Mouse (Mus musculus) neural tube, embryonic 11.5 days (tissue): ENCODE measurements around the gene Megf6. TPM values are rescaled to one million over a fixed set of nuclear protein-coding genes. Genes with fewer than 3 reads are reported as not detected.

Experiments
- ATAC-seq: fragments of 200-750 bp; cut with Nextera tagmentation; 2 replicates; pipeline ENCODE4 v1.8.0; 2017; ENCODE audit warnings: moderate number of reproducible peaks, mild to moderate bottlenecking, moderate TSS enrichment, moderate library complexity; ENCODE audit not compliant: insufficient read depth, low FRiP score, low TSS enrichment
- DNase-seq: peaks from one replicate; pipeline ENCODE4 v3.0.0-alpha.2; 2015; ENCODE audit warnings: low spot score
- H3K27ac ChIP-seq: fragments of 300-500 bp; sonication (generic); 2 replicates; pipeline ENCODE4 v1.5.1; 2014; ENCODE audit warnings: low read depth, mild to moderate bottlenecking, low read length
- H3K27me3 ChIP-seq: fragments of 300-500 bp; sonication (generic); 2 replicates; pipeline ENCODE4 v1.6.1; 2014; ENCODE audit warnings: mild to moderate bottlenecking, low read length, mixed read lengths; ENCODE audit not compliant: control insufficient read depth, insufficient read depth
- H3K36me3 ChIP-seq: fragments of 300-500 bp; sonication (generic); 2 replicates; pipeline ENCODE4 v1.6.1; 2014; ENCODE audit warnings: mild to moderate bottlenecking, low read length, moderate library complexity, mixed read lengths; ENCODE audit not compliant: control insufficient read depth, insufficient read depth
- H3K4me1 ChIP-seq: fragments of 300-500 bp; sonication (generic); 2 replicates; pipeline ENCODE4 v1.6.1; 2014; ENCODE audit warnings: low read length, mixed read lengths; ENCODE audit not compliant: control insufficient read depth, insufficient read depth
- H3K4me2 ChIP-seq: fragments of 300-500 bp; sonication (generic); 2 replicates; pipeline ENCODE4 v1.6.1; 2014; ENCODE audit warnings: low read depth, mild to moderate bottlenecking, moderate library complexity
- H3K4me3 ChIP-seq: fragments of 300-500 bp; sonication (generic); 2 replicates; pipeline ENCODE4 v1.5.1; 2014; ENCODE audit warnings: low read depth, low read length
- H3K9ac ChIP-seq: fragments of 300-500 bp; sonication (generic); 2 replicates; pipeline ENCODE4 v1.6.1; 2014; ENCODE audit warnings: mild to moderate bottlenecking, low read length
- H3K9me3 ChIP-seq: fragments of 300-500 bp; sonication (generic); 2 replicates; pipeline ENCODE4 v1.6.1; 2016; ENCODE audit warnings: low read length; ENCODE audit not compliant: control insufficient read depth
- WGBS: fragments of 180-500 bp; shearing (Covaris S2); extraction: QIAGEN DNeasy Blood & Tissue Kit; methylation state at CpG from one replicate; pipeline ENCODE4 v1.1.7; 2014; 5-methylcytosine and 5-hydroxymethylcytosine counted together
- polyA plus RNA-seq: library from polyadenylated mRNA; unstranded; fragments of >200 nt; fragmentation: Nextera tagmentation; extraction: Ambion mirVana; gene quantifications from 2 replicates; pipeline ENCODE4 v1.2.1, GENCODE M21; 2014

Megf6 gene
- polyA plus RNA-seq, 1 experiment from 2014 or later = 22.1 TPM

DNA sequence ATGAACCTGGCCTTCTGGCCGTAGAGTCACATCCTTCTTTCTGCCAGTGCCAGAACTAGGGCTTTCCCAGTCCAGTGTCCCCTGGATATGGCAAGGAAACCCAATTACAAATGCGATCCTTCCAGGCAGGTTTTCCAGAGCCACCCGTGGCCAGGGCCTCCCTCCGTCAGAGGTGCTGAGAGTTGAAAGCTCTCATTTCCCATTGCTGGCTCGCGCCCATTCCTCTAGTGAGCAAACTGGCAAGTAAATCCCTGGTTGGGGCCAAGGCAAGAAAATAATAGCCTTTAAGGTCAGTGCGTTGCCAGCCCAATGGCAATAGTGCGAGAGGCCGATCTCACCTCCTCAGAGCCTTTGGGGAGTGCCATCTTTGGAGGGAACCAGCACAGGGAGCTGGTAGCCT is 59.0 kb downstream of the Megf6 start:
- no peak overlapping the region for H3K4me3 ChIP-seq
- no peaks in the 10 kb centered on the region for H3K27me3 ChIP-seq
- H3K9me3 ChIP-seq = no peaks in the 10 kb centered on the region
- WGBS = 94% methylated on average over 9 of the region's 9 CpGs
- no peaks in the 10 kb centered on the region for H3K36me3 ChIP-seq
- H3K4me2 ChIP-seq = no peak overlapping the region
- DNase-seq (no peak), ATAC-seq (no peak)
- H3K9ac ChIP-seq = no peak overlapping the region
- H3K27ac ChIP-seq = no peak overlapping the region
- H3K4me1 ChIP-seq = peaks cover 6% of the 10 kb centered on the region

DNA sequence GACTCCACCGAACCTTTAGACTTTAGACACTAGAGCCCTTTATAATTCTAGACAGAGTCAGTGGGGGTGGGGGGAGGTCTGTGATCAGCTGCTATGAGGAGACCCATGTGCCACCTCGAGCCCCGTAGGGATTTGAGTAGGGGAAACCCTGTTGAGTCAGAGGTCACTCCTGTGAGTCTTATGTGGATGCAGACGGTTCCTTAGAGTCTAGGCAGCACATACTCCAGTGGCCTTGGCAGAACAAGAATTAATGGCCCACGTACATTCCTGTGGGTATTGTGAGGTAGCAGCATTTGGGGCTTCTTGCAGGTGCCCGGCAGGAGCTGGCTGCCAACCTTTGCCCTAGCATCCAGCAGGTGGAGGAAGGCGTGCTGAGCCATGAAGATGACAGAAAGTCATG is 60.9 kb downstream of the Megf6 start:
- no peaks in the 10 kb centered on the region for H3K4me1 ChIP-seq

DNA sequence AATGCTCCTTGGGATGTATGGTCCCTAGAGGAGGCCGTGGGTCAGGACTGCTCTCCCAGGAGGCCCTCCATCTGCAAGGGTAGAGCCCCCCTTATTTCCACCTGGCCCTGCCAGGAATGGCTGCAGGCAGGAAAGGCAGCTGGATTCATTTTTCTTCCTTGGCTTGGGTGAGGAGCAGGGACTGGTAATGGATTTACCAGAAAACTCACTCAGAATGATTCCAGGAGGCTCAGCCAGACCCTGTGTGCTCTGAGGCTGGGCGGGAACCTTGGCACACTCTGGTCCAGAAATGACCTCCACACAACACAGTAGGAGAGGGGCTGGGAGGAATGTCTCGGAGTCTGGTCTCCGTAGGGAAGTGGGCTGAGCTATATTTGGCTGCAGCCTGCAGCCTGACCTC is 61.8 kb downstream of the Megf6 start:
- Histone ChIP-seq H3K4me1 (peaks cover 7% of the 10 kb centered on the region; the same call in 1 of the 2 replicates), H3K4me3 (no peak overlapping the region), H3K9ac (no peak overlapping the region), H3K9me3 (no peaks in the 10 kb centered on the region), H3K27ac (no peak overlapping the region), H3K36me3 (no peaks in the 10 kb centered on the region), H3K4me2 (no peak overlapping the region), H3K27me3 (no peaks in the 10 kb centered on the region)
- 49% methylated on average over 4 of the region's 4 CpGs for WGBS
- ATAC-seq = no peak
- no peak for DNase-seq

More for the DNA sequence above, 60.9 kb downstream of the Megf6 start:
- Histone ChIP-seq H3K4me2 (no peak overlapping the region), H3K36me3 (no peaks in the 10 kb centered on the region), H3K27me3 (no peaks in the 10 kb centered on the region), H3K9me3 (no peaks in the 10 kb centered on the region), H3K27ac (no peak overlapping the region), H3K4me3 (no peak overlapping the region), H3K9ac (no peak overlapping the region)
- no peak for ATAC-seq
- 70% methylated on average over 7 of the region's 7 CpGs for WGBS
- no peak for DNase-seq

DNA sequence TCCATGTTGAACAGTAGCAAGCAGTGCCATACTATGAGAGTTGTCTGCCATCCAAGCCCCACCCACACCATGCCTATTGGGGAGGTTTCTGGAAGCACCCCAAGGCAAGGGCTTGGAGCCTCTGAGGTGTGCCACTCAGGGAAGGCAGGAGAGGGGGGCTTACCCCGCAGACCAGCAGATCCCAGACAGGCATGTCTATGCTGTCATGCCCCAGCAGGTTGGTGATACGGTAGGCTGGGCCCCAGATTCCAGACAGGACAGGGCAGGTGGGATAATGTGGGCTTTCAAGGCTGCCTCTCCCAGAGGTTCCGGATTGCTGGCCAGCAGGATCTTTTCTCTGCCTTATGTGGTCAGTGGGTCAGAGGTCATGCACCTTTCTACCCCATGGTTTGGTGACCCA is 65.5 kb downstream of the Megf6 start:
- Histone ChIP-seq H3K27ac (no peak overlapping the region), H3K9ac (no peak overlapping the region), H3K4me1 (peaks cover 10% of the 10 kb centered on the region; the same call in 1 of the 2 replicates), H3K36me3 (no peaks in the 10 kb centered on the region), H3K9me3 (no peaks in the 10 kb centered on the region), H3K27me3 (no peaks in the 10 kb centered on the region), H3K4me3 (no peak overlapping the region), H3K4me2 (no peak overlapping the region)
- DNase-seq (no peak), ATAC-seq (no peak)
- WGBS = 86% methylated on average over 3 of the region's 3 CpGs

DNA sequence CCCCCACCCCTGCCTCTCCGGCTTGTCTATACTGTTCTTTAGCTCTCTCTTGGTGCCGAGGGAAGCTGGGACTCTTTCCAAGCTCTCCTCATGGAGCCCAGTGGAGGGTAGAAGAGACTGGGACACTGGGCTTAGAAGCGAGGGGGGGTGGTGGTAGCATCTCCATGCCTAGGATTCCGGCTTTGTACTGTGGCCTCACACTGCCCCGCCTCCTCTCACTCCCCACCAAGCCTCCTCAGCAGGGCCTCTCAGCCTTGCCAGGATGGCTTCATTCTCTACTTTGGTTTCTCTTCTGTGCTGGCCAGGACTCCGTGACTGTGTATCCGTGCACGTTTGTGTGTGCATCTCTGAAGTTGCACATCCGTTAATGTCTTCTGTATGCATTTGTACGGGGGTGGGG is 66.4 kb downstream of the Megf6 start:
- Histone ChIP-seq H3K4me1 (peaks cover 10% of the 10 kb centered on the region; the same call in 1 of the 2 replicates), H3K4me3 (no peak overlapping the region), H3K36me3 (no peaks in the 10 kb centered on the region), H3K27me3 (no peaks in the 10 kb centered on the region), H3K9ac (no peak overlapping the region; the same call in 1 of the 2 replicates), H3K27ac (no peak overlapping the region), H3K9me3 (no peaks in the 10 kb centered on the region), H3K4me2 (peak overlapping the region; percentile 22)
- ATAC-seq = no peak
- DNase-seq = no peak
- 9% methylated on average over 10 of the region's 10 CpGs for WGBS

DNA sequence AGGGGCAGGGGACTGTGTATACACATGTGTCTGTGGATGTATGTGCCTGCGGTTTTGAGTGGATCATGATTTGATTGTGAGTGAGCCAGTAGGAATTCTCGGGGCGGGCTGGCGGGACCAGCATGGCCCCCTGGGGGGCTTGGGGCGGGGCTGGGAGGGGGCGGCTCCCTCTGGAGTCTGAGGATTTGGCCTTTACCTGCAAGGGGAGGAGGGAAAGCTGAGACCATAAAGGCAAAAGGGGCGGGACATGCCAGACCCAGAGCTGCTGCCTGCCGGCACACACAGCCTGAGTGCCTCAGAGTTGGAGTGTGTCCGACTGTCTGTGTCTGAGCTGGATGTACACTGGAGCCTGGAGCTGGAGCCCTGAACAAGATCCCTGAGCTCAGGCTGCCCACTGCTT is 66.8 kb downstream of the Megf6 start:
- no peak for ATAC-seq
- Histone ChIP-seq H3K36me3 (no peaks in the 10 kb centered on the region), H3K4me2 (peak overlapping the region; percentile 22)

DNA sequence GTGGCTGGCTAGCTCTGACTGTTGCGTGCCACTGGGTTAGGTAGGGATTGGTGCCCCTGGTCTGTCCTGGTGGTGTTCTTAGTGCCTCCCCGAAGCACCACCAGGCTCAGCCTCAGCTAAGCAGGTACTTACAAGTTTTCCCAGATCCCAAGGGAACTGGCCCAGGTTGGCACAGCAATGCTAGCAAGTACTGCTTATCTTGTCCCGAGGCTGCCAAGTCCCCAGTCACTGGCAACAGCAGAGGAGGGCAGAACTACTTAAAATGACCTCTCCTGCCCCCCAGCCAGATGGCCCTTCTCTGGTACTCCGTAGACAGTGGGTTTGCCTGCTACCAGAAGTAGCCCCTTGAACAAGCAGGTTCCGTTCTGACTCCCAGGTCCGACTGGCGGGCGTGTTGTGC is 68.7 kb downstream of the Megf6 start:
- Histone ChIP-seq H3K4me2 (no peak overlapping the region), H3K27ac (no peak overlapping the region), H3K27me3 (no peaks in the 10 kb centered on the region), H3K36me3 (no peaks in the 10 kb centered on the region), H3K4me1 (peaks cover 10% of the 10 kb centered on the region; the same call in 1 of the 2 replicates), H3K9ac (no peak overlapping the region), H3K9me3 (no peaks in the 10 kb centered on the region), H3K4me3 (no peak overlapping the region)
- ATAC-seq (no peak), DNase-seq (no peak)
- WGBS = 88% methylated on average over 8 of the region's 8 CpGs

More for the DNA sequence above, 66.8 kb downstream of the Megf6 start:
- Histone ChIP-seq H3K9me3 (no peaks in the 10 kb centered on the region), H3K4me1 (peaks cover 10% of the 10 kb centered on the region; the same call in 1 of the 2 replicates), H3K9ac (peak overlapping the region; percentile 44; the same call in 1 of the 2 replicates), H3K27ac (no peak overlapping the region), H3K4me3 (no peak overlapping the region), H3K27me3 (no peaks in the 10 kb centered on the region)
- no peak for DNase-seq
- WGBS = 0% methylated on average over 9 of the region's 9 CpGs

DNA sequence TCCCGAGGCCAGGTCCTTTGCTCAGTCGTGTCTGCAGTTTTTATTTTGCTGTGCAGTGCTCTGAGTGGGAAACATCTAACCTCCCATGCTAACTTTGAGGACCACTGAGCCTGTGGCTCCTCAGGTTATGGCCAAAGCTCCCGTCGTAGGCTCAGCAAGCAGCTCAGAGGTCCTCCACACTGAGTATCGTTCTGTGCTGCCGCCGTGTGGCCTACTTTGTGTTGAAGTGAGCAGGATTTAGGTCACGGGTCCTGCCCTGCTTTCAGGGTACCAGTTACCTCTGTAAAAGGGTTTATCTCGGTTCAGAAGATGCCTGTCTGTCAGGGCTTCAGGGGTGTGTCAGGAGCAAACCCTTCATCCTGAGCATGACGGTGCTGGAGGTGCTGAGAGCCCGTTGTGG is 70.1 kb downstream of the Megf6 start:
- DNase-seq = no peak
- 74% methylated on average over 11 of the region's 11 CpGs for WGBS

DNA sequence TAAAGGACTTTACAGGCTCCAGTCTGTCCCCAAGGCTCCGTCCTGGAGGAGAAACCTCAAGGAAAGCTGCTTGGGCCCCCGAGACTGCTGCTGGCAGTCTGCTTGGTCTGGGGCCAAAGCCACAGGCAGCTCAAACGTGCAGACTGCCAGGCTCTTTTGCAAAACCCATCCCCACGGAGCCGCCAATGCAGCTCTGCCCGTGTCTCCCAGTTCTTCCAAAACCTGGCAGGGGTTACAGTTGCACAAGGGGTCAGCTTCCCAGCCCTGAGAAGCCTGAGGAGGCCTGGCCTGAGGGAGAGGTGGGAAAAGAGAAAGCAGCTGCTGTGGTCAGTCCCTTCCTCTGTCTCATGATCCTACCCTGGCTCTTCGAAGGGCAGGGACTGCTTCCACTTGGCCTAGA is 74.8 kb downstream of the Megf6 start:
- Histone ChIP-seq H3K9me3 (no peaks in the 10 kb centered on the region), H3K36me3 (no peaks in the 10 kb centered on the region), H3K27me3 (no peaks in the 10 kb centered on the region), H3K27ac (no peak overlapping the region), H3K4me2 (no peak overlapping the region), H3K4me3 (no peak overlapping the region), H3K4me1 (peaks cover 10% of the 10 kb centered on the region), H3K9ac (no peak overlapping the region)
- 89% methylated on average over 7 of the region's 7 CpGs for WGBS
- no peak for DNase-seq
- no peak for ATAC-seq

More for the DNA sequence above, 70.1 kb downstream of the Megf6 start:
- Histone ChIP-seq H3K27me3 (no peaks in the 10 kb centered on the region), H3K36me3 (no peaks in the 10 kb centered on the region), H3K4me2 (no peak overlapping the region), H3K9me3 (no peaks in the 10 kb centered on the region), H3K9ac (no peak overlapping the region), H3K4me1 (peaks cover 10% of the 10 kb centered on the region; the same call in 1 of the 2 replicates), H3K4me3 (no peak overlapping the region), H3K27ac (no peak overlapping the region)
- no peak for ATAC-seq
